Mouse (Mus musculus) neural tube, embryonic 11.5 days (tissue): ENCODE measurements around the gene Cgref1. TPM values are rescaled to one million over a fixed set of nuclear protein-coding genes. Genes with fewer than 3 reads are reported as not detected.

ENCODE experiments used
- ATAC-seq: fragments of 200-750 bp; cut with Nextera tagmentation; 2 replicates; pipeline ENCODE4 v1.8.0; 2017; ENCODE audit warnings: moderate number of reproducible peaks, mild to moderate bottlenecking, moderate TSS enrichment, moderate library complexity; ENCODE audit not compliant: insufficient read depth, low FRiP score, low TSS enrichment
- DNase-seq: peaks from one replicate; pipeline ENCODE4 v3.0.0-alpha.2; 2015; ENCODE audit warnings: low spot score
- H3K27ac ChIP-seq: fragments of 300-500 bp; sonication (generic); 2 replicates; pipeline ENCODE4 v1.5.1; 2014; ENCODE audit warnings: low read depth, mild to moderate bottlenecking, low read length
- H3K27me3 ChIP-seq: fragments of 300-500 bp; sonication (generic); 2 replicates; pipeline ENCODE4 v1.6.1; 2014; ENCODE audit warnings: mild to moderate bottlenecking, low read length, mixed read lengths; ENCODE audit not compliant: control insufficient read depth, insufficient read depth
- H3K36me3 ChIP-seq: fragments of 300-500 bp; sonication (generic); 2 replicates; pipeline ENCODE4 v1.6.1; 2014; ENCODE audit warnings: mild to moderate bottlenecking, low read length, moderate library complexity, mixed read lengths; ENCODE audit not compliant: control insufficient read depth, insufficient read depth
- H3K4me1 ChIP-seq: fragments of 300-500 bp; sonication (generic); 2 replicates; pipeline ENCODE4 v1.6.1; 2014; ENCODE audit warnings: low read length, mixed read lengths; ENCODE audit not compliant: control insufficient read depth, insufficient read depth
- H3K4me2 ChIP-seq: fragments of 300-500 bp; sonication (generic); 2 replicates; pipeline ENCODE4 v1.6.1; 2014; ENCODE audit warnings: low read depth, mild to moderate bottlenecking, moderate library complexity
- H3K4me3 ChIP-seq: fragments of 300-500 bp; sonication (generic); 2 replicates; pipeline ENCODE4 v1.5.1; 2014; ENCODE audit warnings: low read depth, low read length
- H3K9ac ChIP-seq: fragments of 300-500 bp; sonication (generic); 2 replicates; pipeline ENCODE4 v1.6.1; 2014; ENCODE audit warnings: mild to moderate bottlenecking, low read length
- H3K9me3 ChIP-seq: fragments of 300-500 bp; sonication (generic); 2 replicates; pipeline ENCODE4 v1.6.1; 2016; ENCODE audit warnings: low read length; ENCODE audit not compliant: control insufficient read depth
- WGBS: fragments of 180-500 bp; shearing (Covaris S2); extraction: QIAGEN DNeasy Blood & Tissue Kit; methylation state at CpG from one replicate; pipeline ENCODE4 v1.1.7; 2014; 5-methylcytosine and 5-hydroxymethylcytosine counted together
- polyA plus RNA-seq: library from polyadenylated mRNA; unstranded; fragments of >200 nt; fragmentation: Nextera tagmentation; extraction: Ambion mirVana; gene quantifications from 2 replicates; pipeline ENCODE4 v1.2.1, GENCODE M21; 2014

Gene Cgref1
- polyA plus RNA-seq, 1 experiment from 2014 or later, result 9.1 TPM

DNA sequence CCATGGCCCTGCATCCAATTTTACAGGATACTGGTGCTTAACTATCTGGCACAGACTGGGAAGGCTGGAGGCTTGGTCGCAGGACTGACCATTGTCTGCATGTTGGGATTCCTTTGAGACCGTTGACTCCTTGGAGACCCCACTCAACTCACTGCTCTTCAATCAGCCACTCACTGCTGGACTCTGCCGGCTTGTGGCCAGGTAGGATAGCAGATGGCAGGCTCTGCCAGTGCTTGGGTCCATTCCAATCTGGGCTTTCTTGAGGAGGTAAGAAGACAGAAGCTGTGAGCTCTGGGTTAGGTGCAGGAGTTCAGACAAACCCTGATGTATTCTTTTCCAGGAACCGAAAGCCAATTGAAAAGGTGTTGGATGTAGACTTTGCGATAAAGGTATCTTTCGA lies 8.7 kb upstream of the Cgref1 start:
- no peak overlapping the region for H3K9ac ChIP-seq
- H3K4me3 ChIP-seq, result no peak overlapping the region
- H3K4me2 ChIP-seq, result no peak overlapping the region
- WGBS, result 93% methylated on average over 6 of the region's 6 CpGs
- peaks cover 9% of the 10 kb centered on the region for H3K4me1 ChIP-seq
- peaks cover 22% of the 10 kb centered on the region for H3K36me3 ChIP-seq
- H3K27me3 ChIP-seq, result no peaks in the 10 kb centered on the region
- no peak overlapping the region for H3K27ac ChIP-seq
- no peak for ATAC-seq
- DNase-seq, result no peak
- H3K9me3 ChIP-seq, result no peaks in the 10 kb centered on the region

DNA sequence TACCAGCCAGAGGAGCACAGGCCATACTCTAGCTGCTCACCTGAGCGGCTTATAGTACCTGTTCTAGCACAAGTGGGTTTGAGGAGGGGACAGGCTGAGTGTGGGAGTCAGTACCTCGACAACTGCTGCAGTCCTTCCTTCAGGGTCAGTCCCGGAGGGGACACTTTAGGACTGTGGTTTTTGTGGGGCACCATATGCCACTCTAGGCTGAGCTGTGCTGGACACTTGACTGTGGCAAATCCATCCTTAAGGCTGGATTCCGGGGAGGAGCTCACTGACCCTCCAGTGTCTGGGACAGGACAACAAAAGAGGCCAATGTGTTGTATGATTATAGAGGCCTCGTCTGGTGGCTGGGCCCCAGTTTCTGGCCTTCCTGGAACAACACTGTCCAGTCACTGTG lies 7.2 kb upstream of the Cgref1 start:
- Histone ChIP-seq H3K9me3 (no peaks in the 10 kb centered on the region), H3K4me1 (peaks cover 3% of the 10 kb centered on the region), H3K4me3 (no peak overlapping the region), H3K27me3 (no peaks in the 10 kb centered on the region), H3K27ac (no peak overlapping the region), H3K4me2 (no peak overlapping the region), H3K36me3 (peaks cover 15% of the 10 kb centered on the region), H3K9ac (no peak overlapping the region)
- ATAC-seq, result no peak
- DNase-seq, result no peak
- 86% methylated on average over 5 of the region's 5 CpGs for WGBS

DNA sequence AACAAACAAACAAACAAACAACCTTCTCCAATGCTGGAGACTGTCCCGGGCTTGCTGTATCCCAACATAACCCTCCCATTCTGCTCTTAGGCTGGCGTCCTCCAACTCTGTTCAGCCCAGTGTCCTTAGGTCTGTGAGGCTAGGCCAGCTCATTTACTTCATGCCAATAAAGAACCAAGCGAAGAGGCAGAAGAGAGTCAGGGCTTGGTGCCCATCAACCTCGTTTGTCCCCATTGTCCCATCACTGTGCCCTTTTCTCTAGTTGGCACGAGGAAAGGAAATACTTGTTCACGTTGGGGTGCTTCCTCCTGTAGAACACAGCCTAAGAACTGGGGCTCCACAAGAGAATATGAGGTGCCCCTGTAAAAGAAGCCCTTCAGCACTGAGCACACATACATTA lies 6.3 kb upstream of the Cgref1 start:
- Histone ChIP-seq H3K4me1 (peaks cover 3% of the 10 kb centered on the region), H3K27me3 (no peaks in the 10 kb centered on the region), H3K4me3 (no peak overlapping the region), H3K9ac (no peak overlapping the region), H3K9me3 (no peaks in the 10 kb centered on the region), H3K4me2 (no peak overlapping the region), H3K27ac (no peak overlapping the region), H3K36me3 (peaks cover 14% of the 10 kb centered on the region)
- DNase-seq (no peak), ATAC-seq (no peak)
- 92% methylated on average over 6 of the region's 6 CpGs for WGBS

DNA sequence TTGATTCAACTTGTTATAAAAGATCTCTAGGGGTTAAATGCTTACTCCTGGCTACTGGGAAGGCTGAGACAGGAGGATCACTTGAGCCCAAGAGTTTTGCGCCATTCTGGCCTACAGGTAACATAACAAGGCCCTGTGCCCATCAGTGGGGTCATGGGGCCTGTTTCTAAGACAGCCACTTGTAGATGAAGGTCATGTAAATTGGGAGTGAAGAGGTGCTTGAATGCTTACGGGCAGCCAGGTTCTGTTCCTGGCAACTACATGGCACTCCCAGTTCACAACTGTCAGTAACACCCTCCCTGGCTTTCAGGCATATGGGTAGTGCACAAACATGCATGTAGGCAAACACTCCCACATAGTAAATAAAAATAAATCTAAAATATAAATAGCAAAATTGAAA lies 5.5 kb upstream of the Cgref1 start:
- H3K27me3 ChIP-seq, result no peaks in the 10 kb centered on the region
- no peak overlapping the region for H3K27ac ChIP-seq
- peaks cover 3% of the 10 kb centered on the region for H3K4me1 ChIP-seq
- ATAC-seq (no peak), DNase-seq (no peak)
- H3K36me3 ChIP-seq, result peaks cover 13% of the 10 kb centered on the region
- no peaks in the 10 kb centered on the region for H3K9me3 ChIP-seq
- WGBS, result 87% methylated on average over 2 of the region's 2 CpGs
- no peak overlapping the region for H3K9ac ChIP-seq
- H3K4me2 ChIP-seq, result no peak overlapping the region
- no peak overlapping the region for H3K4me3 ChIP-seq

DNA sequence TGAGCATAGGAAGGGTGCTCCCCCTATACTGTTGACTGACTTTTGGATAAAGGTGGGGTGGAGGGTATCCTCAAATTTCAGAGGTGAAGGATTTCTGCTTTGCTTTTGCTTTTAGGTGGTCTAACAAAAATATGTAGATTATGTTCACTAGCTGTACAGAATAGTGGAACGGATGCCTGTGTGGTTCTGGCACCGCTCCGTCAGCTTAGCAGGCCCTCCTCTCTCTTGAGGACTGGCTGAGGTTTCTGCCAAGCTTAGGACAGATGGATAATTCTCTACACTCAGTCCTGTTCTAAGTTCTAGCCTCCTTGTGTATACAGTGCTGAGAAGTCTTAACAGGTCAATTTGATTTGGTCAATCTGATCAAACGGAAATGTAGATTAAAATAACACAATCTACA lies 5.1 kb upstream of the Cgref1 start:
- H3K27me3 ChIP-seq, result no peaks in the 10 kb centered on the region
- no peaks in the 10 kb centered on the region for H3K9me3 ChIP-seq
- ATAC-seq, result no peak
- H3K4me2 ChIP-seq, result peak overlapping the region; percentile 68
- H3K4me1 ChIP-seq, result peaks cover 3% of the 10 kb centered on the region
- H3K36me3 ChIP-seq, result peaks cover 11% of the 10 kb centered on the region
- H3K4me3 ChIP-seq, result peak overlapping the region; percentile 54
- DNase-seq, result no peak
- H3K9ac ChIP-seq, result no peak overlapping the region
- WGBS, result 72% methylated on average over 4 of the region's 4 CpGs
- H3K27ac ChIP-seq, result no peak overlapping the region

DNA sequence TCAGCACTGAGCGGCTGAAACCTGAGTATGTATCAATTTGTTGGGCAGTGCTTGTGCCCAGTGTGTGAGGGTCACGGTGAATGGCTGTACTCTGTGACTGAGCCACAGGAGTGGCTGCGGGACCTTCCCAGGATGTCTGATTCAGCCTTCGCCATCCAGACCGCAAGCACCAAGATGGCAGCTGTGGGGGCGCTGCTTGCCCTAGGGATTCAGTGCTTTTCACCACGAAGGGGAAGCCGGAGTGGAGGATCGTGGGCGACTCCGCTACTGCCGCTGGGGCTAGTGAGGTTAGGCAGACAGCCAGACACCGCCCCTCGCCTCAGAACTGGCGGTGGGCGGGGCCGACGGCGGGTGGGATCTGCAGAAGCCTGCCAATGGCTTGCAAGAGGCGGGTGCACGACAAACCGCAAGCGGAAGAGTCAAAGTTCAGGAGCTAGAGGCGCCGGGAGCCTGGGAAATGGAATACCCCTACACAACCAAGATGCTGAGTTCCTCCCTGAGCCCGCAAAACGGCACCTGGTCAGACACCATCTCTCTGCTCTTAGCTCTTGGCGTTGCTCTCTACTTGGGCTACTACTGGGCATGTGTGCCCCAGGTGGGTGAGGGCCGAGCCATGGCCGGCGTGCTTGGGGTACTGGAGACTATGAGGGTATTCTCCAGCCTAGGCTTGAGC lies 4.4 kb upstream of the Cgref1 start:
- peaks cover 5% of the 10 kb centered on the region for H3K36me3 ChIP-seq
- under 1% methylated on average over 31 of the region's 31 CpGs for WGBS
- peak overlapping the region; percentile 68 for H3K4me2 ChIP-seq
- DNase-seq (peak; percentile 94), ATAC-seq (peak; percentile 88)
- peak overlapping the region; percentile 27; the same call in 1 of the 2 replicates for H3K27ac ChIP-seq
- H3K27me3 ChIP-seq, result no peaks in the 10 kb centered on the region
- peak overlapping the region; percentile 65 for H3K9ac ChIP-seq
- peaks cover 3% of the 10 kb centered on the region for H3K4me1 ChIP-seq
- peak overlapping the region; percentile 54 for H3K4me3 ChIP-seq
- no peaks in the 10 kb centered on the region for H3K9me3 ChIP-seq

DNA sequence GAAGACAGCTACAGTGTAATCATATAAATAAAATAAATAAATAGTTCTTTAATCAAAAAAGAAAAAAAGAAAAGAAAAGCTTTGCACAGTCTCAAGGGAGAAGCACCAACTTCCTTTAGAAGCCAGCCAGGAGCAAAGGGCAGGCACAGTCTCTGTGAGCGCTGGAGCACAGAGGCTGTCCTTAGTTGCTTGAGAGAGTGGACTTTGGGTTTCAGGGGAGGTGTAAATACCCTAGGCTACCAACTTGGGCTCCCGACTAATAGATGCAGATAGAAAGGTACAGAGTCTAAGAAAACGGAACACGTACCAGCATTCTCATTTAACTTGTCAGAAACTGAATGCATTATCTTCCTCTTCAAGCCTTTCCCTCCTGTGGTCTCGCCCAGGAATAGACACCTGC lies 3.2 kb upstream of the Cgref1 start:
- Histone ChIP-seq H3K36me3 (peaks cover 2% of the 10 kb centered on the region; the same call in 1 of the 2 replicates), H3K27me3 (no peaks in the 10 kb centered on the region), H3K4me3 (no peak overlapping the region), H3K9ac (no peak overlapping the region), H3K4me1 (peaks cover 3% of the 10 kb centered on the region), H3K4me2 (no peak overlapping the region), H3K27ac (no peak overlapping the region), H3K9me3 (no peaks in the 10 kb centered on the region)
- no peak for ATAC-seq
- no peak for DNase-seq
- WGBS, result 80% methylated on average over 5 of the region's 5 CpGs

DNA sequence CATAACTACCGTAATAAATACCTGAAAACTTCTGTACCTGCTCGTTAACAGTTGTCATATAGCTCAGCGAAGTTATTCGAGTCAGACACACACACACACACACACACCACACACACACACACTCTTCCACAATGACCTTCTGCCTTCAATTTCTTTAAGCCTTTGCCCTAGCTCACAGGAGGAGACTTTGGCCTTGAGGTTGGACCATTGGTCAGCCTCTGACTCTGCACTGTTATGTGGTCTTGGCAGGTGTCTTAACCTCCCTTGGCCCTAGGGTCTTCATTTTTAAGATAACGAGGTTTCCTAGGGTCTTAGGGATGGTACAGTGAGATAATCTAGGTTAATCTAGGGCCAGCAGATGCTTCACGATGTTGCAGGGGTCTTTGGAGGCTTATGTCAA lies 1.0 kb downstream of the Cgref1 start:
- no peaks in the 10 kb centered on the region for H3K36me3 ChIP-seq
- WGBS, result 89% methylated on average over 6 of the region's 6 CpGs
- ATAC-seq, result no peak

DNA sequence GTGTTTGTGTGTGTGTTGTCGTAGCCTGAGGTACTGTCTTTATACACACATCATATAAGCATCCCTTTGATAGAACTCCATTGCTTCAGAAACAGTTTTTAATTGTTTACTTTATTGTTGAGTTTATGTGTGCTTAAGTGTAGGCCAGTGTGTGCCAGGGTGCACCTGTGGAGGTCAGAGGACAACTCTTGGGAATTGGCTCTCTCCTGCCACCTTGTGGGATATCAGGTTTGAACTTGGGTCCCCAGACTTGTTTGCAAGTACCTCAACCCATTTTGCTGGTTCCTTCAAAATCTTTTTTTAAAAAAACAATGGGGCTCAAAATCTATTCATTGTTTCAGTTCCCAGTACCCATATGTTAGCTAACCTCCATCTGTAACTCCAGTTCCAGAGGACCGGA lies 2.4 kb downstream of the Cgref1 start:
- Histone ChIP-seq H3K4me3 (no peak overlapping the region), H3K27ac (no peak overlapping the region), H3K4me2 (no peak overlapping the region), H3K9ac (no peak overlapping the region), H3K27me3 (no peaks in the 10 kb centered on the region), H3K36me3 (no peaks in the 10 kb centered on the region), H3K9me3 (no peaks in the 10 kb centered on the region), H3K4me1 (no peaks in the 10 kb centered on the region)
- DNase-seq (no peak), ATAC-seq (no peak)
- WGBS, result 89% methylated on average over 2 of the region's 2 CpGs

More for the DNA sequence above, 1.0 kb downstream of the Cgref1 start:
- no peak for DNase-seq
- Histone ChIP-seq H3K9ac (no peak overlapping the region), H3K9me3 (no peaks in the 10 kb centered on the region), H3K4me3 (no peak overlapping the region), H3K27ac (no peak overlapping the region), H3K27me3 (no peaks in the 10 kb centered on the region), H3K4me1 (no peaks in the 10 kb centered on the region), H3K4me2 (no peak overlapping the region)
